Mouse (Mus musculus) E14TG2a.4 (cell line): ENCODE measurements around the gene Pgbd1.

Experiments
- CTCF ChIP-seq: conservative IDR thresholded peaks from 2 replicates; pipeline ENCODE4 v1.5.1; 2014; ENCODE audit warnings: low read length
- NANOG ChIP-seq: IDR thresholded peaks from 2 replicates; pipeline ENCODE4 v1.6.1; 2014; ENCODE audit warnings: borderline replicate concordance, low read length, mixed read lengths

GRCm38 (mm10) chr13:21408805-21409459 lies 31.9 kb downstream of the Pgbd1 start:
- TF ChIP-seq CTCF (no peak), NANOG (no peak)
